Mouse (Mus musculus): Measurements from ENCODE around the gene Rbms3. TPM values are rescaled to one million over a fixed set of nuclear protein-coding genes. Genes with fewer than 3 reads are reported as not detected.

Gene Rbms3
- total and polyA plus RNA-seq, 3 experiments, result 11.1 to 25.7 (median 24.9) TPM

DNA sequence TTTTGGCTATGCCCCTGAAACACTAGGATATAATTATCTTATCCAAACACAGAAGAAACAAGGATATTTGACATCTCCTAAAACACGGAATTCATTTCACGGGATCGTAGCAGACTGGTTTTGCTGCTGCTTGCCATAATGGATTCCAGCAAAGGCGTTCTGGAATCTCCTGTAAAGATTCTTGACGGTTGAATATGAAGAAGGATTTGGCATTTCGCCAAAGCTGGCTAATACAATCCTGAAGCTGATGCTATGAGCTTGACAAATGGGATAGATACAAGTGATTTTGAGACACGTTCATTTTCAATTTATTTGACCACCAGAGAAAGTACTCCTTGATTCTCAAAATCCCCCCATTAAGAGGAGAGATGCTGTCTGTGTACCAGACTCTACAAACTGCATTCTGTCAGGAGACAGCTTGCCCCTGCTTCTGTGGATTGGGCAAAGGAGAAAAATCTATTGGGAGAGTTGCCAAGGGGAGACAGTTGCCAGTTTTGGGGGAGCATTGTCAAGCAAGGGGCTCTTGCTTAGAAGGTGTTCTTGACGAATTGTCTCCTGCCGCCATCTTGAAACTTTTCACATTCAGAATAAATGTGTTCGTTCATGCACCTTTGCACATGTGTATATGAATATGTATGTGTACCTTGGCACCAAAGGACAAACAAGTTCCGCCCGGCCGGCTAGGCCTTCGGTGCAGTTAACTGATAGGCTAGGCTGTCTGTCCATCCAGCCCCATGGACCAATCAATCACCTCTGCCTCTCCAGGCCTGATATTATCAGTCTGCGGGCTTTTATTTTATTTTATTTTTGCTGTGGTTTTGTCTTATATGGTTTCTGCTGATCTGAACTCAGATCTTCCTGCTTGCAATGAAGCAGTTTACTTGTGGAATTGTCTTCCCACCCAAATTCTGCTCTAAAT is 442.3 kb downstream of the Rbms3 start:
- no peak for DNase-seq

DNA sequence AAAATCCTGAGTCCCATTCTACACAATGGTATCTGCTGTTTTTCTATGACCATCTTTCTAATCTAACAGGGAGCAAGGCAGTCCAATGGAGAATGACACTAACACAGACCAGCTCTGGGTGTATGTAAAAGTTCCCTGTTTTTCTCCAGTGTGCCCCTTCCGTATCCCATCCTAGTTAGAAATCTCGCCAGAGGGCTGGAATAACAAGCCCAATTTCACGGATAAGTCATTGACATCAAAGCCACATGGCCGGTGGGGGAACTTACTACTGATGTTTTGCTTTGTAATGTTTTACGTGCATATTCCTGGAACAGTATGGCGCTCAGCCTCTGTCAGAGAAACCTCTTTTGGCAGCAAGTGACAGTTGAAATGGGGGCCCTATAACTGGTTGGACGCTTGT is 449.1 kb downstream of the Rbms3 start:
- no peak for DNase-seq

- DNase-seq, result no peak
These were observed 451.3 kb downstream of the Rbms3 start for GRCm38 (mm10) chr9:117178366-117178765.

GRCm38 (mm10) chr9:117172526-117172925 is 457.2 kb downstream of the Rbms3 start:
- DNase-seq, result no peak

DNA sequence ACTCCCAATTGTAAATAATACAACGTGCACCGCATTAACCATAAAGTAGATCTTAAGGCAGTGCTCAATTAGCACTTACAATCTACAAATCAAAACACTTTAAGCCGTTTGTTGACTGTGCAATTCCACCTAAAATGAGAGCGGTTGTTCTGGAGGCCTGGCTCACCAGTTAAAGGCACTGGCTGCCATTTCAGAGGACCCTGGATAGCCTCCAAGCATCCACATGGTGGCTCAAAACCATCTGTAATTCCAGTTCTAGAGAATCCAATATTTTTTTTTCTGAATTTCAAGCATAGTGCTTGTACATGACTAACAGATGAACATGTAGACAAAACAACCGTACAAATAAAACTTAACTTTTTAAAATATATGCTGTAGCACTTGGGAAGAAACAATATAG is 460.5 kb downstream of the Rbms3 start:
- DNase-seq, result no peak

DNA sequence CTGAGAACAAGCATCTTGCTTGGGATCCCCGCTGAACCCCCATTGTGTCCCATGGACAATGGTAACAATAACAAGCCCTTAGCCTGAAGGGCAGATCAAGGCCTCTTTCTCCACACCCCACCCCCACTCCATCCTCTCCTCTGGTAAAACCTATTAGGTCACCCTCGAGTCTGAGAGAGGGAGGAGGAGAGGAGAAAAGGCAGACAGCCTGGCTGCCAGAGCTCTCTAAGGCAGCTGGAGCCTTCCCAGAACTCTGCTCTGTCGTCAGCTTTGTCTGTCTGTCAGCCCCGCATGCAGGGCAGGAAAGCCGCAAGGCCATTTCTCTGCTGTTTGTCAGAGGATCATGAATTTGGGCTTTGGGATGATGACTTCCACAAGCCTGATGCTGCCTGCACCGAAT is 466.6 kb downstream of the Rbms3 start:
- peak; percentile 30 for DNase-seq

- no peak for DNase-seq
These were observed 468.6 kb downstream of the Rbms3 start for GRCm38 (mm10) chr9:117161150-117161549.

DNA sequence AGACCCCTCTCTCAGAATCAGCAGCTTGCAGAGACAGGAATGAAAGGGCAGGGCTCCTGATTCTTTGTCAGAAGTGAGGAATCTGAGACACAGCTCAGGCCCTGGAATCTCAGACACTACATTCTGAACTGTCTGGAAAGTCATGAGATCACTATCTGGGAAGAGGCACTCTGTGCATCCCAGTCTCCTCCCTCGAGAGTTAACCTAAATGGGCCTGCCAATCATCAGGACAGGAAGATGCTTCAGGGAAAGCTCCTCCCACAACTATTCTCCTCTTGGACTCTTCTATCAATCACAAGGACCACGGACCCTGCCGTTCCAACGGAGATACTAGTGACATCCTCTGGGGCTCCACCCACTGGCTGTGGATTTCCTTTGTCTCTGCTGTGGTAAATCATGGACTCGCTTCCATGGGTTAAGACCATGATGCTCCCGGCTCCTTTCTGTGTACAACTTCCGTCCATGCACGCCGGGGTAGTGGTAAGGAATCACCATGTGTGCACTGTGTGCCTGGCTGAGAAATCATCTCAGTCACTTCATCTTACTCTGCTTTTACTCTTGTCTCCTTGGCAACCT is 473.3 kb downstream of the Rbms3 start:
- no peak for DNase-seq

DNA sequence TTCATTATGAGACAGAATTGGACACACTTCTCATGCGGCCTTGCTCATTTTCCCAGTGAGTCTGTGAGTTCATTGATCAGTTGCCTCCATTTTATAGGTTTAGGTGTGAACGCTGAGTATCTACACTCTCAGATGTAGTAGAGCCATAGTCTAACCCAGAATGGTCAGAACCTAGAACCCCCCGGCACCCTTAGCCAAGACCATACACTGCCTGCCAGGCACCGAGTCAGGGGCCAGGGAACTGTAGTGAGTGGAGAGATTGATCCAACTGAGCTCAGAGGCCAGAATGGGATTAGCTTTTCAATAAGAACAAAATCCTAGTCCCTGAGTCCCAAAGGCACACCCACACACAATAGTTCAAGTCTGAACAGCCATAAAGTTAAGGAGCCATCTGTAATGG is 475.1 kb downstream of the Rbms3 start:
- DNase-seq, result no peak

GRCm38 (mm10) chr9:117153686-117154274 is 475.9 kb downstream of the Rbms3 start:
- no peak for DNase-seq

DNA sequence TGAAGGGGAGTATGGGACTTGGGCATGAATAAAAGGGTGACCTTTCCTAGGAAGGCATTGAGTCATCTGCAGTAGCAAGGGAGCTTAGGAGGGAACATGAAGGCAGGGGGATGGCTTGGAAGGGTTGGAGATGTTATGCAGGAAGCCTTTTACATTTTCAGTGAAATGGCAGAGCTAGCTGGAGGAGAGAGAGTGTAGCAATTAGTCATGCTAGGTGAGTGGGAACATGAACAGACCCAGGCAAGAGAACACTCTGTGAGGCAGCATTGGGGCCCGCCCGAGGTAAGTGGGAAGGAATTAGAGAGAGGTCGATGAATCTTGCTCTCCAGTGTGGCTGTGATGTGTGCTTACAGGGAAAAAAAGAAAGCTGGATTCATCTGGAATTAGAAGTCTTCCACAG is 477.8 kb downstream of the Rbms3 start:
- DNase-seq, result no peak

DNA sequence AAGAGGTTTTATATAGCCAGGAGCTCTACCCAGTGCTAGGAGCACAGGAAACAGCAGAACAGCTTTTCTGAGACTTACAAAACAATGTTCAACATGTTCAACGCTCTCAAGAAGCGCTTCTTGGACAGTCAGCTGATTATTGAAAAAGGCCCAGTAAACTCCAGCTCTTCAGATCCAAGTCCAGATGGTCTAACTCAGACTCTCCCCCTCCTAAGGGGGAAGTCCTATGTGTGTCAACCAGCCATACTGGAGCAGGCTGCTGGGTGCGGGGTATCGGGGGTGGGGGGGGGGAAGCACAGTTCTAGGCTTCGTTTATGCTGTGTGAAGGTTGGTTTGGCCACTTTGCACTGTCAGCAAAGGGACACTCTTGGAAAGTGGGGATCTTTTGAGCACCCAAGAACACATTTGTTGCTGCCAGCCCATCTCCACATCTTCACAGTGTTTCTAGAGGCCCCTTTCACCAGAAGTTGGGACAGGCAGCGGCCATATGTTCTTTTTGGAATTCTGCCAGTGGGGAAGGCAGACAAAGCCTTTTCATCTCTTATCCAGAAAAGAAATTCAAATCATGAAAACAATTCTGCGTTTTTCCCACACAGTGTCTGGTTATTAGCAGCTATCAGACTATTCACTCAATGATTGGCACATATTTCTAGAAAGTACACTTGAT is 485.5 kb downstream of the Rbms3 start:
- no peak for DNase-seq

- no peak for DNase-seq
These were observed 489.7 kb downstream of the Rbms3 start for GRCm38 (mm10) chr9:117139971-117140370.

DNA sequence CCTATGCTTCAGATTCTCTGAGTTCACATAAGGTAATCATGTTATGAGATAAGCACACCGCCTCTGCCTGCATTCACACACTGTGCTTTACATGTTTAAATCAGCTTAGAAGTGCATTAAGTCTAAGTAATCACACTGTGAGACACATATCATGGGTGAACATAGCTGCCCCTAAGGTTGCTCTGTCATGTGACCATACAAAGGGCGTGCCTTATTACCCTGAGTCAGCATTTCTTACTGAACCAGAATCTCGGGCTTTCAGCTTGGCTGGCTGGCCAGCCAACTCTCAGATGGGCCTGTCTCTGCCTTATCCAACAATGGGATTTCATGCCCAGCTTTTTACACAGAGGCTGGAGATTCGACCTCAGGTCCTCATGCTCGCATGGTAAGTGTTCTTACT is 493.3 kb downstream of the Rbms3 start:
- no peak for DNase-seq

- DNase-seq, result no peak
These were observed 495.7 kb downstream of the Rbms3 start for GRCm38 (mm10) chr9:117134043-117134442.

DNA sequence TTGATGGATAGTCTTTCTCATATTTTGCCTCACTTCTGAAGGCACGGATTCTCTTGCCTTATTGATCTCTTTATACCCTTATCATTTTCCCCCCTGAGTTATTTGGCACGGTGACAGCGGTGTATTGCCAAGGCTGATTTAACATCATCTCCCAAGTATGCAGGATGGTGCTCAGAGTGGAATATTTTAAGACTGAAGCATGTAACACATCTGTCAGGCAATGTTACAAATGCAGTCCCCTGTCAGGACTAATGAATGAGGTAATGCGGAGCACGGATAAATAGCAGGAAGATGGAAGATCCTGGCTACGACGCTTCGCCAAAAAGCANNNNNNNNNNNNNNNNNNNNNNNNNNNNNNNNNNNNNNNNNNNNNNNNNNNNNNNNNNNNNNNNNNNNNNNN is 502.9 kb downstream of the Rbms3 start:
- peak; percentile 13 for DNase-seq

GRCm38 (mm10) chr9:117125844-117126243 is 503.9 kb downstream of the Rbms3 start:
- DNase-seq, result no peak

DNA sequence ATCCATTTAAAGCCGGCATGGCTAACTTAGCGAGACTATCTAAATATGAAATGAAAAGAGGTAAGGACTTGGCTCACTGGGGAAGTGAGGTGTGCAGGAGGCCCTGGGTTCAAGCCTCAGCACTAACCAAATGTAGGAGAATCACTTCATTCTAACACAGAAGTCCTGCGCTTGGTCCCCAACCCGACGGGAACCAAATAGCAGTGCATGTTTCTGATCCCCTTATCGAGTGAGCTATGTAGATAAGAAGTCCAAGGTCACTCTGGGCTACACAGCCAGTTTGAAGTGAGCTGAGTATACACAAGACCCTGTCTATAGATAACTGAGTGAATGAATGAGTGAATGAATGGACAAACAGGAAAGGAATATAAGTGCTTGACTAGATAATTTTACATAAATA is 508.1 kb downstream of the Rbms3 start:
- DNase-seq, result no peak

DNA sequence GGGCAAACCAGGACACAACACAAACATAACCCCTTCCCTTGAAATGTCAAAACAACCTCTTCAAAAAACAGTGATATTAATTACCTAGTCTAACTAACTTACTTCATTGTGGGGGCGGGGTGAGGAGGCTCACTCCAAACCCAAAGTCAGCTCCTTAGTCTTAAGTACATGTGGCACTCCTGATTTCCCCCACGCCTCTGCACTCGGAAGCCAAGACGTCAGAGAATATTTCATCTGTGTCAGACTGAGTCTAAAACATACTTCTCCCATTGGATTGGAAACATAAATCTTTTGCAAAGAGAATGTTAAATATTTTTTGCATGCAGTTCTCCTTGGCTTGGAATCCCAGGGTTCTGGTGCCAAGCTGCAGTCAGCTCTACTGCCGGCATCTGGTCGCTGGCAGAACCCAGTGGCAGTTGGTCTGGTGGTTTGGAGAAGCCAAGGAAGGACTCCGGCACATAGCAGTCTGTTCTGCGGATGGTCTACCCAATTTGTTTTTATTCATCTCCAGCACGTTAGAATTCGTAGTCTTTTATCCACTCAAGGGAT is 512.5 kb downstream of the Rbms3 start:
- peak; percentile 8 for DNase-seq

- no peak for DNase-seq
These were observed 514.1 kb downstream of the Rbms3 start for GRCm38 (mm10) chr9:117115609-117116008.

- DNase-seq, result no peak
These were observed 516.1 kb downstream of the Rbms3 start for GRCm38 (mm10) chr9:117113592-117113991.

- DNase-seq, result no peak
These were observed 521.8 kb downstream of the Rbms3 start for GRCm38 (mm10) chr9:117107926-117108325.
